Mouse (Mus musculus): ENCODE results near the gene Ncmap.
"Not testable (repeated sequence)": the region's sequence is repeated elsewhere in the genome, so short reads cannot be mapped to it uniquely, and the experiment has no call there.

The Ncmap gene

DNA sequence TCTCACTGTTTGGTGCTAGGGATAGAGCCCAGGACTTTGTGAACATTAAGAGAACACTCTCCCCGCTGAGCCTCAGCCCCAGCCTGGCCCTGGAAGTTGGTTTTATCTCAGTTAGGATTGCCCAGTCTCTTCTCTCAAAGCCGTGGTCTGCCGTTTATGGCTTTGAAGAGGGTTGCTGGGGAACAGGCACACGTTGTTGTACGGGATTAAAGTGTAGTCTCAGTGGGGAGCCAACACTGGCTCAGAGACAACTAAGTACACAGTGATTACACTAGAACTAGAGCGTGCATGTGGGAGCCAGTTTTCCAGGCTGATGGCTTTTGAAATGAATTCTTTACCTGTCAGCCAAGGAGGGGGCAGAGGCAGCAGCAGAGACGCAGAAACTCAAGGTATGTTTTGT lies 3.9 kb upstream of the Ncmap start:
- DNase-seq (ENCODE audit: low read depth, low spot score): no peak

DNA sequence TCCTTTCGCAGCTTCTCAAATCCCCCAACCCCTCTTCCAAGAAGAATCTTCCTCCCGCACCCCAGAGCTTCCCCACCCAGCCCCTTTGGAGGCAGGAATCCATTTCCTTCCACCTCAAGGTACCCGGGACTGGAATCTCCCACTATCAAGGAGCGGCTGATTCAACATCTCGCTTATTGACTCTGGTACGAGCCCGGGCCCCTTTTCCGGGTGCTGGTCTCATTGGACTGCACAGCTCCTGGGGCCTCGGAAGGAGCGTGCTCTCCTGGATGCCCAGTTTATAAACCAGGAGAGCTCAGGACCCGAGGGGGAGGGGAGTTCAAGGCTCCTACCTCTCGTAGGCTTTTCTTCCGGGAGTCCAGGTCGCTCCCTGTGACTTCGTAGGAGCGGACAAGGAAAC lies 476 bp downstream of the Ncmap start:
- no peak for DNase-seq (ENCODE audit: low read depth, low spot score)

DNA sequence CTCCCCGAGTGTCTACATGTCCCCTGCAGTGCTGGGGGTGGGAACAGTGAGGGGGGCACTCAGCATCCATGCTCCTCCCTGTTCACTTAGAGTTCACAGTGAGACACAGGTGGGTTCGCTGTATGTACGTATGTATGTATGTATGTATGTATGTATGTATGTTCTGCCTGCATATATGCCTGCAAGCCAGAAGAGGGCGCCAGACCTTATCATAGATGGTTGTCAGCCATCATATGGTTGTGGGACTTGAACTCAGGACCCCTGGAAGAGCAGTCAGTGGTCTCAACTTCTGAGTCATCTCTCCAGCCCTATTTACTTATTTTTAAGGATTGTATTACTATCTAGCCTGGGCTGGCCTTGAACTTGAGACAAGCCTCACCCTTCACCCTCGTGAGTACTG lies 1.7 kb downstream of the Ncmap start:
- DNase-seq (ENCODE audit: low read depth, low spot score): no peak

DNA sequence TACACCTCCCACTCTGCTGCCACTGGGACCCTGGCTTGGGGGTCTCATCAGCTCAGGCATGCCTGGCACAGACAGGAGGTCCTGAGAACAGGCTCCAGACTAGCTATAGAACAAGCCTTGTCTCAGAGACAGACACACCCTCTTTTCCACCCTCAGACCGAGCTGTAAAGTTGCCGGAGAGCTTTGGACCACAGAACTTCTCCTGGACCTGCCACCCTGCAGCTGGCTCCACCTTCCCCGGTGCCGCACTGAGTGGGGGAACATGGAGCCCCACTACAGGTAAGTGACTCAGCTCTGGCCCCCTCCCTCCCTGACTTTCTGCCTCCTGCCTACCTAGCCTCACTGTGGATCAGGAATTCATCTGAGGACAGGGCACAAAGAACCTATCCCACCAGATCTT lies 2.7 kb downstream of the Ncmap start:
- DNase-seq (ENCODE audit: low read depth, low spot score): no peak

DNA sequence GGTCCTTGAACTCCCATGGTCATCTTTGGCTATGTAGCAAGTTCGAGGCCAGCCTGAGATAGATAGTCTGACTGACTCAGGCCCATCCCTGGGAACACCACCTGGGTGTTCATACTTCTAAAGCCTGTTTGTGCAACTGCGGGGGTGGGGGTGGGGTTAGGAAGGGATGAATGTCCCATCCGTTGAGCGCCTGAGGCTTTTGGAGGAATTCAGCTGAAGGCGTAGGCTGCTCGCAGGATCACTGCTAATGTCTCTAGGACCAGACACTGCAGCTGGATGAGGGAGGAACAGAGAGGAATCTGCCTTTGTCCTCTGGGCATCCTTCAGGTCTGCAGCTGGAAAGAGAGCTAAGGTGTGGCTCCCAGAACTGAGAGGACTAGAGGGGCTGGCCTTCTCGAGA lies 3.4 kb downstream of the Ncmap start:
- DNase-seq (ENCODE audit: low read depth, low spot score): no peak

DNA sequence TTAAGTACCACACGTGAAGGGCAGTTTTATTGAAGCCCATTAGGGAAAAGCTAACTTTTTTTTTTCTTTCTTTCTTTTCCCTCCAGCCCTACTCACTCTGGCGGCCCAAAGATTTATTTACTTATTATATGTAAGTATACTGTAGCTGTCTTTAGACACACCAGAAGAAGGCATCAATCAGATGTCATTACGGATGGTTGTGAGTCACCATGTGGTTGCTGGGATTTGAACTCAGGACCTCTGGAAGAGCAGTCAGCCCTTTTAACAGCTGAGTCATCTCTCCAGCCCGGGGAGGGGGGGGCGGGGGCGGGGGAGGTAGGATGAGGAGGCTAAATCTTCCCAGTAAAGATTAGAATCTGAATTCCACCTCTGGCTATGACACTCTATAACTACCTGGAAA lies 4.6 kb downstream of the Ncmap start:
- DNase-seq (ENCODE audit: low read depth, low spot score): no peak

DNA sequence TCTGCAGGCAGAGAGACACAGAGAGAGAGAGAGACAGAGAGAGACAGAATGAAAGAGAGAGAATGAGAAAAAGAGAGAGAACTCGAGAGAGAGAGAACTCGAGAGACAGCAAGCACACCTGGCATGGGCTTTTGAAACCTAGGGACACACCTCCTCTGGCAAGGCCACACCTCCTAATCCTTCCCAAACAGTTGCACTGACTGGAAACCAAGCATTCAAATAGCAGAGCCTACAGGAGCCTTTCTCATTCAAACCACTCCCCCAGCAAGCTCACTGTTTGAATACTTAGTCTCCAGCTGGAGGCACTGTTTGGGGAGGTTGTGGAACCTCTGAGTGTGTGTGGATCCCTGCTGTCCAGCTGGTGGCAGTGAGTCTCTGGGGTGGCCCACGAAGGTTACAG lies 5.2 kb downstream of the Ncmap start:
- DNase-seq (ENCODE audit: low read depth, low spot score): no peak

DNA sequence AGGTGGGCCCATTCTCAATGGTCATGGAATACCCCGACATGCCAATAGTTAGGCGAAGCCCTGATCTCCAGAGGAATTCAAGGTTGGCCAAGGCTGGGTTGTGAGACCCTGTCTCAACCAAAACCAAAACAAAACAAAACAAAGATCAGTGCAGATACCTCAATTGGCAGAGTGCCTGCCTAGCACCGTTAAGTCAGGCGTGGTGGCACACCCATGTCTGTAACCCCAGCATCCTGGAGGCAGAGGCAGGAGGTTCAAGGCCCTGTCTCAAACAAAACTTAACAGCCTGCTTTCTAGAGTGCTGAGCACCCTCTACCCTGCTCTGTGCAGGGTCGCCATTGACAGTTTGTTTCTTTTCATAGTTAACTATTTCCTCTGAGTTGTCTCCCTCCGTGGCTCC lies 7.0 kb downstream of the Ncmap start:
- no peak for DNase-seq (ENCODE audit: low read depth, low spot score)

DNA sequence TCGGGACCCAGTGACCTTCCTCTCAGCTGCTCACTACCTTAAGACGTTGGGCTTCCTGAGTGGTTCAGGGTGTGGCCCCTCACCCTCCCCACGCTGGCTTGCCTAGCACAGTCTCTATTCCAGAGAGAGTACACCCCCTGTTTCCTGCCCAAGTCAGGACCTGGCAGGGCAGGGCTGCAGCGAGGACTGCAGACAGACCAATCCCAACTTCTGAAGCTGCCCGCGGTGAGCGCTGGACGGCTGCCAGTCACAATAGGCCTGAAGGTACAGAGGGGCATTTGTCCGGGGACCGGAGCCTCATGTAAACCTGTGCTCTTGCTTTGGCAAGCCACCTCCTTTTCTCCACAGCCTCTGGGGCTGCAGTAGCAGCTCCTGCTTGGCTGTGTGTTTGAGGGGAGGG lies 12.4 kb downstream of the Ncmap start:
- DNase-seq (ENCODE audit: low read depth, low spot score): no peak

DNA sequence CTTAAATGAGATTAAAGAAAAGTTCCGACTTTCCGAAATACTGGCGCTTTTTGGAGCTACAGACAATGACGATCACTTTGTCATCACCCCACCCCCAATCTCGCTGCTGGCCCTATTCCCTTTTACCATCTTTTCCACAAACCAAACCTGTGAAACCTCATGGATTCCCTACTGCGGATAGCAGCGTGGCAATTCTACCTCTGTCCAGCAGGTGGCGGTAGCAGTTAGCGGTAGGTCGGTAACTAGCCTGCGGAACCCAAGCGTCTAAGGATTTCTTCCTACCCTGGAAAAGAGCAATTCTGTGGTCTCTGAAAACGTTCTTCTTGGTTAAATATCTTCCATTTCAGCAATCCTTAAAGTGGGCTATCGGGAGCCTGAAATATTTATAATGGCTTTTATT lies 15.7 kb downstream of the Ncmap start:
- peak; percentile 91 for DNase-seq (ENCODE audit: low read depth, low spot score)

DNA sequence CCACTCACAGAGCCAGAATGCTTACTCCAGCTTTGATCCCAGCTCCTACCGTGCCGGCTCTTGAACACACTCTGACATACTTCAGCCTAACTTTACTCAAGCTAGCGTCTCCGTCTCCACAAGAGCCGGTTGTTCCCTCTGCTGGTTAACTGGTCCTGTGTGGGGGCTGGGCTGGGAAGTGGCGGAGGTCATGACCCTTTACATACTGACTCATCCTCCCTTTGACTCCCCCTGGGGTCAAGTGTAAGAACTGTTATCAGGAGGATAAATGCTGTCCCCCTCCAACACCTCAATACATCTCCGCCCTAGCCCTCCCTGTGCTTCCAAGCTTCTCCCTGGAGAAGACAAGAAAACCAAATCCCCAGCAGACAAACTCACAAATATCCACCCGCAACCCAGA lies 16.7 kb downstream of the Ncmap start:
- no peak for DNase-seq (ENCODE audit: low read depth, low spot score)

DNA sequence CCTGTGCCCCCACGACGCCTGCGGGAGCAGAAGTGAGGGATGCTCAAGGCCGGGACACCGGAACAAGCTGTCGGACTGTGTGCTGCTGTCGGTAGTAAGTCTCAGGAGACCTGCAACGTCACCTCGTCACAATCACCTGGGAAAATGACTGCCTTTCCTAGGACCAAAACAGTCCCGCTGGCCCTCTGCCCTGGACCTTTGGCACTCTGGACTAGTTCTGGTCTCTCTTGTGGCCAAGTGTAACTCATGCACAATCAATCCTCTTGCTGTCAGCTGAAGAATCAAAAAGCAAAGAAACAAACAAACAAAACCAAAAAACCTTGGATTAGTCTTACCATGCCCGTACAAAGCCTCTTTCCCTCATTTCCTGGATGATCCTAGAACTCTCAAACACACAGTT lies 20.8 kb downstream of the Ncmap start:
- no peak for DNase-seq (ENCODE audit: low read depth, low spot score)

DNA sequence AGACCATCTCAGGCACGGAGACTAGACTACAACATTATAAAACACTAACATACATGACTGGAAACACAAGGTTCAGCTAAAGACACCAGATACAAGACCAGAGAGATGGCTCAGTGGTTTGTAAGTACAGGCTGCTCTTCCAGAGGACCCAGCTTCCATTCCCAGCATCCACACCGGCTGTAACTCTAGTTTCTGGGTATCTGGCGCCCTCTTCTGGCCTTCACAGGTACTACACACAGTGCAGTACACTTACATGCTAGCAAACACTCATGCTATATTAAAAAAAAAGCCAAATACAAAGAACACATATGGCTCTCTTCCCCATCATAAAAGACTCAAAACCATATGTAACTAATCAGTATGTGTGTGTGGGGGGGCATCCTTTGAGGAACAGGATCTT lies 22.6 kb downstream of the Ncmap start:
- DNase-seq (ENCODE audit: low read depth, low spot score): no peak

DNA sequence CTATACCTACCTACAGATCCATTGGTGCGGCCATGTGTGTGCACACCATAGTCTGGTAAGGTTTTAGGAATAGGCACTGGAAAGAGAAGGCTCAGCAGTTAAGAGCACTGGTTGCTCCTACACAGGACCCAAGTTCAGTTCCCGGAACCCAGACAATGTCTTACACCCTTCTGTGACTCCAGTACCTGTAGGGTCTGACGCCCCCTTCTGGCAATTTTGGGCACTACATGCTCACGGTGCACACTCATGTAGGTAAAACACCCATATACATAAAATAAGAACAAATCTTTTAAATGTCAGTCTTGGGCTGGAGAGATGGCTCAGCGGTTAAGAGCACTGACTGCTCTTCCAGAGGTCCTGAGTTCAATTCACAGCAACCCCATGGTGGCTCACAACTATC lies 24.7 kb downstream of the Ncmap start:
- DNase-seq (ENCODE audit: low read depth, low spot score): no peak

DNA sequence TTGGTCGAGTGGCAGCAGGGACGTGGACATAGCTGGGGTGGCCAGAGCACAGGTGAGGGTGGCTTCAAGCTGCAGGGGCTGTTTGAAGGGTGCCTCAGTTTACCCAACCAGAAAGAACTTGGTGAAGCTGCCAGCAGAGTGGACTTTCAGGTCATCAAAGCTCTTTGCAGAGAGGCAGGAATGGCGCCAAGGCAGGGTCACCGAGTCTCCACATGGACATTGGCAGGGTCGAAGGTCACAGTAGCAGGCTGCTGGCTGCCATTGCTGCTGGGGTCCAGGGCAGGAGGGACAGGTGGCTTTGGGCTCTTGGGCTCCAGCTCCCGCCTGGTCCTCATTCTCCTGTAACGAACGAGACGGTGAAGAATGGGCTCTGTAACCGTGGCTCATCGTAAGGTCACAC lies 27.7 kb downstream of the Ncmap start:
- DNase-seq (ENCODE audit: low read depth, low spot score): no peak

DNA sequence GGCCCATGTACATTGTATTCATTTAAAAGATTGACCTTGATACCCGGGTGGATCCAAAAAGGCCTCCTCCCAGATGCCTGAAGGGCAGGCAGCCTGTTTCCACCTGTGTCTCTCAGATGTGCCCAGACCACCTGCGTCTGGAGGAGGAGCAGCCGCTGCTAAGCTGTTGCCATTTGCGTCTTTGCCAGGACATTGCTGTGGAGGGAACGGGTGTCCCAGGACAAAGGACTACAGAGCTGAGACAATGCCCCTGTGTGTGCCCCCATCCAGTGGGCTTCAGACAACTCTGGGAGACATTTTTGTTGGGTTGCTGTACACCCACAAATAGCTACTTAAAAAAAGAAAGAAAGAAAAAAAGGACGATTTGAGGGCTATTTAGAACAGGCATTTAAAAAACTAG lies 35.2 kb downstream of the Ncmap start:
- no peak for DNase-seq (ENCODE audit: low read depth, low spot score)

DNA sequence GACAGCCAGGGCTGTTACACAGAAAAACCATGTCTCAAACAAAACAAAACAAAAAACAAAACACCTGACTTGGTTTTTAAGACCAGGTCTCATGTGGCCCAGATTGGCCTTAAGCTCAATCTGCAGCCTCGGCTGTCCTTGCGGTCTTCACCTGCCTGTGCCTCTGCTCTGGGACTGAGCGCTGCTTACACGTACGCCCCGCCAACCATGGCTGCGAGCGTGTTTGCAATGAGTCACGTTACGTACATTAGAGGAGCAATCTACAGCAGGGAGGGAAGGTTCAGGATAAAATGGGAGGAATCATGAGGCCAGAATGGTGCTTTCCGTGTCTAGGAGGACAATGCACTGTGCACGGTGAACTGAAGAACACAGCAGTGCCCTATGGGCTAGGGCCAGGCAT lies 36.3 kb downstream of the Ncmap start:
- no peak for DNase-seq (ENCODE audit: low read depth, low spot score)

DNA sequence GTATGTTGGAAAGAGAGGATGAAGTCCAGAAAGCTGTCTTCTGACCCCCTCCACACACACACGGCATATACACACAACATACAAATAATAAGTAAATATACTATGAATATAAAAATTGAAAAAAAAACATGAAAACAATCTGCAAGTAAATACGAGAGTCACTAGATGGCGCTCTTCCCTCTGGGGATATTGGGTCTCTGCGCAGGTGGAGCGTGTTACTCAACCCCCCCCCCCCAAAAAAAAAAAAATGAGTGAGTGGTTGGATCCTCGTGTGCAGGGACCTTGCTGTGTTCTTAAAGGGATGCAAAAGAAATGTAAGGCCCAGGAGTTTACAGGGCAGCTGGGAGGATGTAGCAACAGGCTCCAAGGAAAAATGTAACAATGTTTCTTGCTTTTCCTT lies 39.3 kb downstream of the Ncmap start:
- peak; percentile 71 for DNase-seq (ENCODE audit: low read depth, low spot score)

DNA sequence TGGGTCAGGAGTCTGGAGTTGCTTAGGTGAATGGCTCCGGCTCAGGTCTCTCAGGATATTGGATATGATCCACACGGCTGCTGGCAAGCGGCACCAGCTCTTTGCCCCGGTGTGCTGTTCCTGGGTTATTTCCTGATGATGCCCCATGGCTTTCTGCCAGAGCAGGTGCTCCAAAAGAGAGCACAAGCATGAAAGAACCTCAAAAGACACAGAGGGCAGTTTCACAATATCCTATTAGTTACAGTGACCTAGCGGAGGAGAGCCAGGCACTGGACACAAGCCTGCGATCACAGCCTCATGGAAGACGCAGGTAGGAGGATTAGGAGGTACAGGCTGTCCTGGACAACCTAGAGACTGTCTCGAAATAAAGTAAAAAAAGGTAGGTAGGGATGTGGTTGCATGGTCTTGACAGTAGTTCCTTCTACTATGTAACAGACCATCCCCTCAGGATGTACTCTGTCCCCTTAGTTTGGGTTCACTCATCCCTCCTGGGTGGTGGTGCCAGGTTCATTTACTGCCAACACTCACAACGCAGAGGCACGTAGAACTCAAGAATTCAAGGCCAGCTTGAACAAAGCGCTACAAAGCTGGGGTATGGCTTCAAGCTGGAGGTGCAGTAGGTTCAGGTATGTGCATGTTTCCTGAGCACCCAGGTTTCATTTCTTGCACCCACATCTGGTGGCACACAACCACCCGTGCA lies 40.7 kb downstream of the Ncmap start:
- DNase-seq (ENCODE audit: low read depth, low spot score): no peak

DNA sequence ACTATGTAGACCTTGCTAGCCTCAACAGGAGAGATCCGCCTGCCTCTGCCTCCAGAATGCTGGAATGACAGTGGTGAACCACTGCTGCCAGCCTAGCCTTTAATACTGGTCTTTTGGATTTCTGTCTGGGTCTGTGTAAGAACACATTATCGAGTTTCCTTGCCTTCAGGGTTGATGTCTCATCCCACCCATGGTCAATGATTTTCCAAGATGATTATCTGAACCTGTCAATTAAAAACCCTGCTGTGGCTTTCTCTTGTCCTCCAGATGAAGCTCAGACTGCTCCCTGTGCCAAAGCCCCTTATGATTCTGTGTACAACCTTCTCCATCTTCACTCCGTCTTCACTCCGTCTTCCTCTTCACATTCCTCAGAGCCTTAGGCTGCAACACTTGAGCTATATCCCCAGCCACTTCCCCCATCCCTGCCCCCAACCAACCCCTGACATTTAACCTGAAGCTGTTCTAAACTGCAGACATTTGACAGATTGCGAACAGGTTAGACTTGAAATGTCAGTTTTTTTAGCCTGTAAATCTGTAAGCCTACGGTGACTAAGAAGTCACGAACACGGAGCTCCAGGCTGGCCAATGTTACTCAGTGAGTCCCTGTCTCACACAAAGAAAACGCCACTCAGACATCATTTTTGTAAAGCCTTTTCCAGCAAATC lies 42.0 kb downstream of the Ncmap start:
- no peak for DNase-seq (ENCODE audit: low read depth, low spot score)

DNA sequence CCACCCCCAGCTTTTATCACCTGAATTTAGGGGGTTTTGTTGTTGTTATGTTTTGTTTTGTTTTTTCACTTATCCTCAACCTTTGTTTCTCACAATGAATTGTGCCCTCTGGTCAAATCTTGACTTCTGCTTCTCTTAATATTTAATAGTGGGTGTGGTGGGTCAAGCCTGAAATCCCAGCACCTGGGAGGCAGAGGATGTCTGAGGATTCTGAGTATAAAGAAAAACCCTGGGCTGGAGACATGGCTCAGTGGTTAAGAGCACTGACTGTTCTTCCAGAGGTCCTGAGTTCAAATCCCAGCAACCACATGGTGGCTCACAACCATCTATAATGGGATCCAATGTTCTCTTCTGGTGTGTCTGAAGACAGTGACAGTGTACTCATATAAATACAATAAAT lies 43.3 kb downstream of the Ncmap start:
- not testable (repeated sequence) for DNase-seq (ENCODE audit: low read depth, low spot score)

DNA sequence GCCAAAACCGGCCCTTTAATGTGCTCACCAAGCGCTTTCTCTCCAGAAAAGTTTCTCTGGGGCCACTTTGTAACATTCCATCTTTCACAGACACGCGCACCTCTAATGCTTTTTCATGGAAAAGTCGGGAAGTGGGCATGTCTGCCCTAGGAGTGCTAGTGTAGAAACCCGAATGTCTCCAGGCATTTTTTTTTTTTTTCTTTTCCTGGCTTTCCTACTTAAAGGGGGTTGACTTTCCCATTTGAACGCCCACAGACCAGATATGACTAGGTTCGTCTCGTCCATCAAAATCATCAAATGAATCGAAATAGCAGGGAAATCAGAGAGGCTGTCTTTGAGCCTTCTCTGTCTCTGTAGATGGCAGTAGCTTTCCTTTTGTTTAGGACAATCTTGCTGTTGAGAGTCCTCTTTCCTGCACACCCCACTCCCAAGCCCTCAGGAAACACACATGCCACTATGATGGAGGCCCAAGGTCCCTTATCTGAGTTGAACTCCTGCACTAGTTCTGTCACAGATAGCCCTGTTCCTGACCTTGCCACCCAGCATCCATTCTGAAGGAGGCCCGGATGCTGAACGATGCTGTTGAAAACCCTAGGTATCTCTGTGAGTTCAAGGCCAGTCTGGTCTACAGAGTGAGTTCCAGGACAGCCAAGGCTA lies 44.1 kb downstream of the Ncmap start:
- no peak for DNase-seq (ENCODE audit: low read depth, low spot score)

DNA sequence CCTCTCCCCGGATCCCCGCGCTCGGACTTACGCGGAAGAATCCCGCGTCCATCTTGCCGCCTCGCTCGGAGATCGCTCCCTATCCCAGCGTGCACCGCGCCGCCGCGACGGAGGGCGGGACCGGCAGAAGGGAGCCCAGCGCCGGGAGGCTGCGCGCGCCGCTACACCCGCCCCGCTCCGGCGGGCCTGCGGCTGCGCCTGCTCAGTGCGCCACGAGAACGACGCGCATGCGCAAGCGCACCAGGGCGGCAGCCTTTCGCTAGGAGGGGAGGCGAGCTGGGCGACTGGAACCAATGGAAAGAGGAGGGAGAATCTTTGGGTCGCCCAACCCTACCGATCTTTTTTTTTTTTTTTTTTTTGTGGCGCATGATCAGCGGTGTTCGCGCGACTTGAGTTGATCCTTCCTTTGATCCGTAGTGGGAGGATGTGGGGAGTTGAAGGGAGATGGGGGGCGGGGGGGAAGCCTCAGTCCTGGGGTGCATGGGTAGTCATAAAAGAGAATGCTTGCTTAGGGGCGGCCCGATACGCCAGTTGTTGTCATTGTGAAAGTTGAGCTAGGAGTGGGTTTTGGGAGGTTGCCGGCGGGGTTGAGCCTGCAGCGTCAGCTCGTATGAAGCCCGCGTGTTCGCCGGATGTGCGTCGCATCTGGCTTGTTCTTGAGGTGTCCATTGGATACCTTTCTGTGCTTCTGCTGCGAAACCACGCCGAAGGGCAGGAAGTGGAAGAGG lies 44.8 kb downstream of the Ncmap start, which contains the start of gene Srrm1:
Srrm1 (minus strand) TSS at position 256 of the 728 bp plus-strand sequence.
- DNase-seq (ENCODE audit: low read depth, low spot score): peak; percentile 99

Data from mesoderm, embryonic 11.5 days (tissue).